Mouse (Mus musculus) ovary, postnatal 36 days (tissue): ENCODE results near the gene Gpr156.
"Not testable (repeated sequence)": the region's sequence is repeated elsewhere in the genome, so short reads cannot be mapped to it uniquely, and the experiment has no call there.

ENCODE experiments used
- DNase-seq: peaks from one replicate; pipeline ENCODE4 v3.0.0; 2022; ENCODE audit warnings: low spot score, mixed read lengths

Gpr156 gene

DNA sequence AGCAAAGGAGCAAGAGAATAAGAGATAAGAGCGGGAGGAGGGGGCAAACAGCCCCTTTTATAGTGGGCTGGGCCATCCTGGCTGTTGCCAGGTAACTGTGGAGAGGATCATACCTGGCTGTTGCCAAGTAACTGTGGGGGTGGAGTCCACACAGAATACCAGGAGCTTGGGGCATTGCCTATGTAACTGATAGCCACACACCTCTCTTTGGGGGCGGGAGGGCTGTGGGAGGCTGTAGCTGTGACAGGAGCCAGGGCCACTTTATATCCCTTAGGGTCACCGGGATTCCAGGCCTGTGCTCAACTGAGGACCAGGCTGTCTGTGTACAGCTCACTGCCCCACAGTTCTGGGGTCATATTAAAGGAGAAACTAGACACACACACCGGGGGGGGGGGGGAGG, 40.5 kb downstream of the Gpr156 start:
- DNase-seq, result no peak

- not testable (repeated sequence) for DNase-seq
These were observed 46.4 kb downstream of the Gpr156 start for GRCm38 (mm10) chr16:37962696-37963095.

- no peak for DNase-seq
These were observed 47.3 kb downstream of the Gpr156 start for GRCm38 (mm10) chr16:37963331-37964281.

DNA sequence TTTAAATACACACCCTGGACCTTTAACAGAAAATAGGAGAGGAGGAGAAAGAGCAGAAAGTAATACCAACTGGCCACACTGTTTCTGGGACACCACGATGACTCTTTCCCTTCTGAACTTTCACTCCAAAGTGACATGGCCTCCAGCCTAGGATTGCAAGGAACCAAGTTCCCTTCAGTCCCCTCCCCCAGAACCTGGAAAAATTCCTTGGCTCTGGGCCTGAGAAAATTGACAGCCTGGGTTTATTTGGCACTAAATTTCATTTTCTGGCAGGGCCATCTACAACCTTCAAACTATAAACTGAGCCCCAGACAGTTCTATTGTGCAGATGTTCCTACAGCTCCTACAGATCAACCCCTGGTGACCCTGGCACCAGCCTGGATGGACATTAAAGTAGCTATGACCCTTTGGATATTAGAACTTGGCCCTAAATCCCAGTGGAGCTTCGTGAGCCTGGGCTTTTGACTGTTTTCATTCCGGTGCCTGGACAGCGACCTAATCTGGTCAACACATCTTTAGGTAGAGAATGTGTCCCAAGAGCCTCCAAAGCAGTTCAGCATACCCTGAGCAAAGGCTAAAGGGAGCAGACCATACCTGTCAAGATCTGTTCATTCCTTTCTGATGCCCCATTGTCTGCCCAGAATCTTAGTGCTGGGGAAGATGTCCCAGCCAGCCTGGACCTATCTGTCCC, 48.2 kb downstream of the Gpr156 start:
- DNase-seq, result no peak

- DNase-seq, result no peak
These were observed 50.6 kb downstream of the Gpr156 start for GRCm38 (mm10) chr16:37966871-37967270.

DNA sequence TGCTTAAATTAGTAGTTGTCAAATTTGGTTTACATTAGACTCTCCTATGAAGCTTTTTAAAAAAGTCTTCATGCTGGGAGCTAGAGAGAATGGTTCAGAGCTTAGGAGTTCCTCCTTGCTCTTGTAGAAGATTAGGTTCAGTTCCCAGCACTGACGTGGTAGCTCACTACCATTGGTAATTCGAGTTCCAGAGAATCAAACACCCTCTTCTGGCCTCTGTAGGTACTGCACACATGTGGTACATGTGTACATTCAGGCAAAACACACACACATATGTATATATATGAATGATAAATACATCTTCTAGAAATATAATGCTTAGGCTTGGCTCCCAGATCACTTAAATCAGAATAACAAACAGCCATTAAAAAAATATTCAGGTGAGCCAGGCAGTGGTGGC, 51.1 kb downstream of the Gpr156 start:
- no peak for DNase-seq

DNA sequence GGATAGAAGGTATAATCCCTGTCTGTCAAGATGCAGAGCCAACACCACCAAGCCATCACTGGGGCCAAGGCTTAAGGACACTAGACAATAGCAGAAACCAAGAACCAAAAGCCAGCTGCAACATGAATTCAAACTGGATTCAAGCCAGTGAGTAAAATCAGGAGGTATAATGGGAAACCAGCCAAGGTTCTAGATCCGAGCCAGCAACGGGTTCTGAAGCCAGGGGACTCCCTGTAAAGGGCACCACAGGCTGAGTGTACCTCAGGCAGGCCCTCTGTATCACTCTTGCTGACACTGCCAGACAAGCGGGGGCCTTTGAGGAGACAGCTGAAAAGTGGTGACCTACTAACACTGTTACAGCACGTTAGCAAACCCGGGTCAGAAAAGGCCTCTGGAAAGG, 55.2 kb downstream of the Gpr156 start:
- DNase-seq, result no peak

GRCm38 (mm10) chr16:37972357-37972756, 56.1 kb downstream of the Gpr156 start:
- no peak for DNase-seq

GRCm38 (mm10) chr16:37973239-37973638, 56.9 kb downstream of the Gpr156 start:
- not testable (repeated sequence) for DNase-seq

DNA sequence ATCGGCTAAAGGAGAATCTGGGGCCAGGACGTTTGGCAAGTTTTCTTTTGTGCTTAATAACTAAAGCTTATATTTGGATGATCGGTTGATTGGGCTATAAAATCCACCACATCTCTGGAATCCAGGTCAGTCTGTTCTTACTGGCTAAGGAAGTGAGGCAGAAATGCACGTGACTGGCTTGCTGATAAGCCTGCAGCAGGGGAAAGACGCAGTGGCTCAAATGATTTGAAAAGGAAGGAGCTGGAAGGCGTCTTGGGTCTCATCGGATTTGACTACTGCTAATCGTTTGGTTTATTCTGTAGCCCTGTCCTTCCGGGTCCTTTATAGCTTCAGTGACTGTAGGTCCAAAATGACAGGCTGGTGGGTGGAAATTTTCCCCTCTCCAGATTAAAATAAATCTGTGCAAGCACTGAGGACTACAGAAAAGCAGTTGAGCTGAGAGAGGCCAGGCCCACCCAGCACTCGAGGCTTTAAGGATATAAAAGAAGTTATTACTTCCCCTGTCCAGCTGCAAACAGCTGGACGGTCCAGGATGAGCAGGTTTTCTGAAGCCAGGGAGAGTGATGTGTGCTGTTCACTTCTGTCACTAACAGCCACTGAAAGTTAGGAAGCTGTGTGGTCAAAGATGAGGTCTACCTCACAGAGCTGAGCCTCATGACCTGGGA, 57.7 kb downstream of the Gpr156 start:
- no peak for DNase-seq

DNA sequence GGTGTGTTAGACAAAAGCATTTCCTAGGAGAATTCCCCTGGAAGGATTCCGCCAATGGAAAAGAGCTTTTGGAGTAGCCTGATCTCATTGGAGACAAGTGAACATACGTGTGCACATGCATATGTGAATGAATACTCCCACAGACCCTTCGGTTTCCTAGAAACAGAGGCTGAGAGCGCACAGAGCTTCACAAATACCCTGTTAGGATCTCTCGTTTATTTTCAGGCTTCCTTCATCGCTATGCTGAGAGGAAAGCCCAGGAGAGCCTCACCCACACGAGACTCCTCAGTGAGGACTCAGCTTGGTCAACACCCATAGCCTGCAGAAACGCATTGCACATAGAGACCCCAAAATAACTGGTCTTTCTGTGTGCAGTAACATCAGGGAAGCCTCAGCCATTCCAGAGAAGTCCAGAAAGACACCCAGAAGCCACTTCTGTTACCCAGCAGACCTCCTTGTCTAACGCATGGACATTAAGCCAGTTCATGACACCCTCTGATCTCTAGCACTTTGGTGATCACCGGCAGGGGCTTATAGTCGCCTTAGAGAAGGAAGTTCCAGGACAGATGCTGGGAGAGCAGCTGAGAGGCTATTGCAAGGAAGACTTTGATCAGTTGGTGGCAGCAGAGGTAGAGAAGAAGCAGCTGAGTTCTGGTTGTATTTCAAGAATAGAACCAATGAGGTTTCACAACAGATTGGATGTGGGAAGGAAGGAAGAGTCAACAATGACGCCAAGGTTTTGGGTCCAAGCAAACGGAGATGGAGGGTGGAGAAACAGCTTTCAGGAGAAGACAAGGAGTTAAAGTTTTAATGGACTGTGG, 58.4 kb downstream of the Gpr156 start:
- no peak for DNase-seq

- DNase-seq, result no peak
These were observed 65.6 kb downstream of the Gpr156 start for GRCm38 (mm10) chr16:37981907-37982306.

DNA sequence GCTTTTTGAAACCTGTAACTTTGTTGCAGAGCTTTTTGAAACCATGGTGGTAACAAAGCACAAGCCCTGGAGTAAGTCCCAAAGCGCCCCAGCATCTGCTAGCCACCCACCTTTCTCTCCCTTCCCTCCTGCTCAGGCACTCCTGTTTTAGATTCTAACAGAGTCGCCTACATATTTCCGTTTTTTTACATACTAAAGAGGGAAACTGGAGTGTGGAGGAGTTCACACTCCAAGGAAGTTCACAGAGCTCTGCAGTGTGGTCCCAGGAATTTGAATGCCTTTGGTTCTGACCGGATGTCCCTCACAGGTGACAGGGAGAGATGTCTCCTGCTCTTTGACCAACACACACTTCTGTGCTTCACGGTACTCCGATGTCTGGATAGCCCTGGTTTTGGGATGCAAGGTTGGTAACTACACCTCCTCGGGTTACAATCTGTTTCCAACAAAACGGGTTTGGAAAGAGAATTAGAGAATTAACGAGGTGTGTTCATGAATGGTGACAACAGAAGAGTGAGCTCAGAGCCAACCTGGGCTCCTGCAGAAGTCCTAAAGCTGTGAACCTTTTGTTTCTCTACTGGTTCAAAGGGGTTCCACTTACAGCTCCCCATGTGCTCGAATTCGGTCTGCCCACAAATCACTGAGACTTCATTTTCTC, 72.0 kb downstream of the Gpr156 start:
- DNase-seq, result no peak

- no peak for DNase-seq
These were observed 73.5 kb downstream of the Gpr156 start for GRCm38 (mm10) chr16:37989796-37990195.

DNA sequence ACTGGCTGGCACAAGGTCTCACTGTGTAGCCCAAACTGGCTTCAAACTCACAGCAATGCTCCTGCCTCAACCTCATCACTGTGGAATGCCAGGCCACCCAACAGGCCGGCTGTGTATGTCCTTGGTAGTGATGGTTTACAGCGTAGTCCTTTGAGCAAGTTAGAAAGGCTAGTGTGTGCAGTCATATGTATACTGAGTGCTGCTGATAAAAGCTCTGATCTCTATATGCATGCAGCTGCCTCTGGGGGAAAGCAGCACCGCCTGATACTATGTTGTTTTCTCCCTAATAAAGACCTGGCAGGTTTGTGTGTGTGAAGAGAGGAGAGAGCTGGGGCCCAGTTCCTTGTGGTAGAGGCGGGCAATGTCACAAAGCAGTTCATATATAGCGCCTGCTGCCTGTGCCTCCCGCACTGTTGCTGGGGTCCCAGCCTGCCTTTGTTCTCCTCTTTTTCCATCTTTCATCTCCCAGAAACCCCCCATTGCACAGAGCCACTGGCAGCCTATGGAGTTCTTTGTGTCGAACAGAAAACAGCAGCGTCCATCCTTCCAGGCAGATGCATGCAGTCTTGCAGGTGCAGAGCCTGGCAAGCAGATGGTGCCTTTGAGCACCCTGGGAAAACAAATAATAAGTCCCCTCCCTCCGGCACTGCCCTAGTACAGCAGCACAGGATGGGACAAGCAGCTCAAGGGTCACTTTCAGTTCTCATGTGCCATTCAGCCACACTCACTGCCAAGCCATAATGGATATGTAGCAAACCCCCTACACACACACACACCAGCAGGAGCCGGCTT, 74.5 kb downstream of the Gpr156 start:
- DNase-seq, result no peak

DNA sequence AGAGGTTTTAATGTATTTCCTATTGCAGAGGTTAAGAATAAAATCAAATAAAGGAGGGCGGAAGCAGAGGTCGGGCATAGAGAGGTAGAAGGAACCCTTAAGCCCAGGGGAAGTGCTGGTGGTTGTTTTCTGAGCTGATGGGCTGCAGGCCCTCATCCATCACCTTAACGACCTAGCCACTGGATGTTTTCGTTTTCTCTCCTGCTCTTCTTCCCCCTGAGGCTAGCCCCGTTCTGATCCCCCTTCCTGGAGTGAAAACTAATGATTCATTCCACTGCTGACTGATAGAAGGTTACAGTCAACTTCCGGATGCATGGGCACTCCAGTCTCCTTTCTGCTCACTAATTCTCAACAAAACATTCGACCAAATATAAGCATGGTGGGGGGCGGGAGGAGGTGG, 76.5 kb downstream of the Gpr156 start:
- DNase-seq, result no peak

GRCm38 (mm10) chr16:37994647-37995046, 78.4 kb downstream of the Gpr156 start:
- DNase-seq, result peak; percentile 52

DNA sequence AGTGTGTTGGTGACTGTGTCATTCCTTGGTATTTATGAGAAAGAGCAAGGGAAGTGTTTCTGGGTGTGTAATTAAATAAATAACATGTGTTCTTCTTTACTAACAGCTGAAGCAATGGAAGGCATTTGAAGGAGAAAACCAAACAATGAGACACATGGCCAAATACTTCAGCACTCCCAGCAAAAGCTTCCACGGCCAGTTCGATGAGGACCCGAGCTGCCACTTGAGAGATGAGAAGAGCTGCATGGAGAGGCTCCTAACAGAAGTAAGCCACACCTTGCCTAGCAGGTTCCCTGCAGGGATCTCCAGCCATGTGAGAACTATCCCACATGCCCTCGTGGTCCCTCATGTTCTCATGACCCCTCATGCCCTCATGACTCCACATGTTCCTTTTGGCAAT, 81.5 kb downstream of the Gpr156 start:
- peak; percentile 1 for DNase-seq

DNA sequence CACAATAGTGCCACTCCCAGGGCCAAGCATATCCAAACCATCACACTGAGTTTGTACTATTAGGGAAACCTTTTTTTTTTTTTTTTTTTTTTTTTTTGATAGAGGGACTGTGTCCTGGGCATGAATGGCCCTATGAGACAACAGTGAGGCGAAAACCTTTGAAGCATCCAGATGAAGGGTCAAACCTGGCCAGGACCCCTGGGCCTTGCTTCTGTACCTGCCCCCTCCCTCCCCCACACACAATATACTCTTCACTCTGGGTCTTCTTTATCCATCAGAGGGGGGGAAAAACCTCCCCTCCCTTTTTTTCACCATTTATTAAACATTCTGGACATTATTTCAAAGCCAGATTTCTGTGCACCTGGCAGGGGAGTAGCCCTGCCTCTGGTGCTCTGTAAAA, 83.5 kb downstream of the Gpr156 start:
- DNase-seq, result no peak

DNA sequence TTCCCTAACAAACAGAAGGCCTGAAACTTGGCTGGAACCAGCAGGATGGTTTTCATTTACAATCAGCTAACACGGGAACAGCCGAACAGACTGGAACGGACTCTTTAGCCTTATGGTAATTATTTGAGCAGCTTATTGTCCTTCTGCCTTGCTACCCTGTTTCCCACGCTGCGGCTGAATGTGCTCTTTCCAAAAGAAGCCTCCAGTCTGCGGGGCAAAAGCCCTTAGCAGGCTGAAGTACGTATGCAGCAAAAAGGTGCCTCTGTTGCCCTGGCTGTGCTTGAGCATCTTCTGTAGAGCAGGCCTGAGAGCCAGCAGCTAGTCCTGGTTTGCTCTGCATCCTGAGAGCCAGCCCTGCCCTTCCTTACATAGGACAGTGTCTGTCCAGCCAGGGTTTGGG, 83.9 kb downstream of the Gpr156 start:
- peak; percentile 1 for DNase-seq
